Mouse (Mus musculus) bone marrow, adult 2 months (tissue): Measurements from ENCODE around the gene Vgll3.

Experiments
- CTCF ChIP-seq: fragments of 200-500 bp; IDR thresholded peaks from 2 replicates; pipeline ENCODE4 v1.5.1; 2011; ENCODE audit warnings: low read length, control low read depth; ENCODE audit not compliant: control insufficient read depth, insufficient read depth
- POLR2A ChIP-seq: fragments of 200-500 bp; IDR thresholded peaks from 2 replicates; pipeline ENCODE4 v1.6.1; 2011; ENCODE audit warnings: low read depth, mild to moderate bottlenecking, control low read depth, low read length, borderline replicate concordance; ENCODE audit not compliant: control insufficient read depth

- TF ChIP-seq POLR2A (no peak), CTCF (no peak)
Observed at GRCm38 (mm10) chr16:65785959-65786358, 29.1 kb upstream of the Vgll3 start.
